Comparison of ENCODE assay signal across 10 mouse cellular contexts in genomic region chr8:33981629-33982028, GRCm38 (mm10).
DNase-seq lines count a peak whose midpoint lies in the region; ATAC-seq and TF ChIP-seq lines count a peak whose summit lies in the region.
"Had no signal": no experiment of that assay in that cellular context is flagged by ENCODE, and none has a peak within 500 bp of the region (broad histone marks: within the 10 kb centered on the region; RNA-seq: fewer than 3 reads in every experiment).

No protein-coding gene starts in this region.

- 75% methylated on average over 4 of the region's 4 CpGs for WGBS in lung, adult 2 months
- WGBS in forebrain, postnatal 0 days: 81% methylated on average over 4 of the region's 4 CpGs
- WGBS in forebrain, embryonic 16.5 days: 73% methylated on average over 4 of the region's 4 CpGs

- H3K4me2 ChIP-seq in forebrain, postnatal 0 days (ENCODE audit: low read depth): no peak overlapping the region
- H3K4me2 ChIP-seq in forebrain, embryonic 16.5 days (ENCODE audit: low read length): no peak overlapping the region
- H3K4me2 ChIP-seq: embryonic facial prominence, embryonic 13.5 days had no signal

- peaks cover 4% of the 10 kb centered on the region for H3K4me1 ChIP-seq in lung, adult 2 months (ENCODE audit: control insufficient read depth, insufficient read depth, low read length)
- H3K4me1 ChIP-seq in forebrain, postnatal 0 days (ENCODE audit: insufficient read depth): no peaks in the 10 kb centered on the region
- no peaks in the 10 kb centered on the region; the same call in 1 of the 2 replicates for H3K4me1 ChIP-seq in forebrain, embryonic 16.5 days (replicated peaks; ENCODE audit: control insufficient read depth, insufficient read depth, low read length)

- H3K9me3 ChIP-seq in forebrain, postnatal 0 days (ENCODE audit: low read length): no peaks in the 10 kb centered on the region
- no peaks in the 10 kb centered on the region for H3K9me3 ChIP-seq in forebrain, embryonic 16.5 days (ENCODE audit: control insufficient read depth, low read length)
- H3K9me3 ChIP-seq: embryonic facial prominence, embryonic 13.5 days had no signal

- H3K9ac ChIP-seq in forebrain, postnatal 0 days: no peak overlapping the region
- no peak overlapping the region for H3K9ac ChIP-seq in forebrain, embryonic 16.5 days (replicated peaks; ENCODE audit: low read depth, low read length)
- H3K9ac ChIP-seq: embryonic facial prominence, embryonic 13.5 days had no signal

- no peak for TF ChIP-seq POLR2A in lung, adult 2 months (IDR thresholded peaks at IDR 0.05; ENCODE audit: borderline replicate concordance, extremely low read depth, low read depth, low read length)

- peak; percentile 61 for ATAC-seq in granulocyte monocyte progenitor cell, adult 5-6 weeks (replicated peaks; ENCODE audit: poor library complexity, severe bottlenecking)
- ATAC-seq in forebrain, postnatal 0 days: no peak
- ATAC-seq in forebrain, embryonic 16.5 days: no peak

- H3K4me3 ChIP-seq in lung, adult 2 months (replicated peaks; ENCODE audit: extremely low read depth, low read depth, low read length): no peak overlapping the region
- H3K4me3 ChIP-seq in forebrain, postnatal 0 days (ENCODE audit: low read depth, low read length): no peak overlapping the region
- no peak overlapping the region for H3K4me3 ChIP-seq in forebrain, embryonic 16.5 days (replicated peaks; ENCODE audit: low read length)
- H3K4me3 ChIP-seq: embryonic facial prominence, embryonic 13.5 days had no signal

- DNase-seq in adrenal gland, postnatal 10 days: peak; percentile 34
- no peak for DNase-seq in adrenal gland, adult 2 months
- DNase-seq in lung, adult 2 months: no peak
- no peak for DNase-seq in lung, postnatal 10 days
- peak; percentile 40 for DNase-seq in thymus, postnatal 0 days (ENCODE audit: low spot score)
- no peak for DNase-seq in forebrain, postnatal 0 days
- DNase-seq: heart, postnatal 14 days had no signal

- H3K27ac ChIP-seq in forebrain, postnatal 0 days (ENCODE audit: low read depth, low read length): no peak overlapping the region
- no peak overlapping the region for H3K27ac ChIP-seq in forebrain, embryonic 16.5 days (ENCODE audit: low read length)
- H3K27ac ChIP-seq: embryonic facial prominence, embryonic 13.5 days had no signal

- no peaks in the 10 kb centered on the region for H3K36me3 ChIP-seq in forebrain, postnatal 0 days (ENCODE audit: insufficient read depth)
- H3K36me3 ChIP-seq in forebrain, embryonic 16.5 days (ENCODE audit: control insufficient read depth, insufficient read depth): no peaks in the 10 kb centered on the region
- H3K36me3 ChIP-seq: embryonic facial prominence, embryonic 13.5 days had no signal

- H3K27me3 ChIP-seq in forebrain, postnatal 0 days (ENCODE audit: insufficient read depth, low read length): no peaks in the 10 kb centered on the region; the same call in 1 of the 2 replicates
- no peaks in the 10 kb centered on the region for H3K27me3 ChIP-seq in forebrain, embryonic 16.5 days (replicated peaks; ENCODE audit: control insufficient read depth, insufficient read depth, low read length)
- H3K27me3 ChIP-seq: embryonic facial prominence, embryonic 13.5 days had no signal

- TF ChIP-seq CTCF in lung, adult 2 months (IDR thresholded peaks at IDR 0.05; ENCODE audit: insufficient read depth, low read length): peak; percentile 10; the same call in 1 of the 2 replicates
- TF ChIP-seq CTCF in forebrain, postnatal 0 days (IDR thresholded peaks at IDR 0.05; ENCODE audit: low read depth): no peak; the same call in 1 of the 2 replicates

Comparison
In these comparisons a context has a peak if more than half of its experiments do, and no peak if none do; other contexts are left out.
1. DNase-seq: peak in adrenal gland, postnatal 10 days (single experiment) and thymus, postnatal 0 days (single experiment); none in adrenal gland, adult 2 months (single experiment), lung, adult 2 months (single experiment), lung, postnatal 10 days (single experiment) and forebrain, postnatal 0 days (single experiment).